Mouse (Mus musculus): Measurements from ENCODE around the gene Slc47a1.

DNA sequence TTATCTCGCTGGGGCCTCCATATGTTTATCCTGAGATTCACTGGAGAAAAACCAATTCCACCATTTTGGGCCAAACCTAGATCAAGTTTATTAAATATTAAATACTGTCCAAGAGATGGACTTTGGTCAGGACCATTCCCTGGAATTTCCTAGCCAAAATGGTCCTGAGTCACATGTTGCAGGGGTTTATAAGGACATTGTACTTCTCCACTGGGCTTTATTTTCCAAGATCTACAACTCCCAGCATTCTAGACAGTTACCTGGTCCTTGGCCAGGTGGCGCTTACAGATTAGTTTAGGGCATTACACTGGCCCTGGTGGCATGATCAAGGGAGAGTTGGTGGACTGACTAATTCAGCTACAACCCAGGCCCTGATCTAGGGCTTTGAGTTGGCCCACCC is 82.6 kb downstream of the Slc47a1 start:
- no peak for TF ChIP-seq MAFK (IDR thresholded peaks at IDR 0.05; ENCODE audit: insufficient read depth, low read depth, low read length)
- TF ChIP-seq CHD2 (IDR thresholded peaks at IDR 0.05; ENCODE audit: low read depth, low read length), result no peak
